Mouse (Mus musculus): ENCODE data around the gene Sh2d7. TPM values are rescaled to one million over a fixed set of nuclear protein-coding genes. Genes with fewer than 3 reads are reported as not detected.

Sh2d7 gene
- polyA plus RNA-seq, 1 experiment, result 0.01 TPM

DNA sequence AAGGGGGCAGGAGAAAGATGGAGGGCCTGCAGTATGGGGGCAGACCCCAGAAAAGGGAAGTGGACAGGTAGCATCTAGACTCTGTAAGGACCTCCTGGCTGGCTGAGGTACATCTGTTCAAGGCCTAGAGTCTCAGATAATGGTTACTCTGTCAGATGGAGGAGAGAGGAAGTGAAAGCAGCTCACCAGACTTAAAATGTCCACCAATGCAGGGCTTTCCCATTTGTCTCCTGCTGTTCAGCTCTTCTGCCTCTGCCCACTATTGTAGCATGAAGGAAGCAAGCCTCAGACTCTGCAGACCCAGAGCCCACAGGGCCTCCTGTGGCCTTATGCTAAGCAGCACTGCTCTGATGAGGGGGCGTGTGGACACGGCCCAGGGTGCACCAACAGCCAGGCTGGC lies 16.3 kb downstream of the Sh2d7 start:
- H3K79me2 ChIP-seq (ENCODE audit: control insufficient read depth, insufficient read depth), result no peaks in the 10 kb centered on the region
- no peaks in the 10 kb centered on the region for H3K79me3 ChIP-seq (ENCODE audit: low read depth)
- H3K36me3 ChIP-seq (ENCODE audit: control insufficient read depth, insufficient read depth), result no peaks in the 10 kb centered on the region
- no peak overlapping the region for H3ac ChIP-seq (ENCODE audit: control insufficient read depth, insufficient read length, low read depth)
- peaks cover 4% of the 10 kb centered on the region for H3K27me3 ChIP-seq (ENCODE audit: control insufficient read depth, insufficient read depth, insufficient read length)
- H3K4me3 ChIP-seq (ENCODE audit: insufficient read depth, poor library complexity, severe bottlenecking), result no peak overlapping the region
- TF ChIP-seq FOSL1 (IDR thresholded peaks at IDR 0.05; ENCODE audit: insufficient read depth, low read length, poor library complexity, severe bottlenecking) (no peak), MYOD1 (IDR thresholded peaks at IDR 0.05; ENCODE audit: control insufficient read depth, insufficient read length, low read depth) (no peak), MAX (IDR thresholded peaks at IDR 0.05) (no peak), MYOG (IDR thresholded peaks at IDR 0.05; ENCODE audit: control insufficient read depth, extremely low read depth, insufficient read length) (no peak), CTCF (IDR thresholded peaks at IDR 0.05; ENCODE audit: control insufficient read depth, insufficient read depth, insufficient read length) (no peak), USF1 (IDR thresholded peaks at IDR 0.05; ENCODE audit: low read depth) (no peak), CEBPB (IDR thresholded peaks at IDR 0.05; ENCODE audit: low read depth) (no peak)

DNA sequence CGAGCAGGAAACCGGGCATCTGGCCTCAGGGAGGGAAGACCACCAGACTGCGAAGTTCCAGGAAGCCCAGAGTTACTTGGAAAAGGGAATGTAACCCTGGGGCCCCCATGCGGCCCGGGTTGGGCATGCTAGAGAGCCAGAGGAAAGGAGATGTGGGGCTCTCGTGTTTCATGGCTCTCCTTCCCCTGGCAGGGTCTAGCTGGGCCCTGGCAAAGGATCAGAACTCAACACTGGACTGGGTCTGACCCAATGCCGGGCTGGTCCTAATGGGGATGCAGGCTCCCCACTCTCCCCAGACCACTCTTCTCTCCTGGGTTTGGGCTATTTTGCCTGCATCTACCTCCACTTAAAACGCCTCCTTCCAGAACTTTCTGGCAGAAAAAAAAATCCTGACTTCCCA lies 19.9 kb downstream of the Sh2d7 start:
- TF ChIP-seq USF1 (IDR thresholded peaks at IDR 0.05; ENCODE audit: low read depth), result no peak
- no peak for TF ChIP-seq CTCF (IDR thresholded peaks at IDR 0.05; ENCODE audit: control insufficient read depth, insufficient read depth, insufficient read length)
- TF ChIP-seq FOSL1 (IDR thresholded peaks at IDR 0.05; ENCODE audit: insufficient read depth, low read length, poor library complexity, severe bottlenecking), result no peak
- TF ChIP-seq MYOD1 (IDR thresholded peaks at IDR 0.05; ENCODE audit: control insufficient read depth, insufficient read length, low read depth), result no peak
- no peak for TF ChIP-seq CEBPB (IDR thresholded peaks at IDR 0.05; ENCODE audit: low read depth)
- TF ChIP-seq MAX (IDR thresholded peaks at IDR 0.05), result no peak
- no peak for TF ChIP-seq MYOG (IDR thresholded peaks at IDR 0.05; ENCODE audit: control insufficient read depth, extremely low read depth, insufficient read length)
- Histone ChIP-seq H3K27me3 (ENCODE audit: control insufficient read depth, insufficient read depth, insufficient read length) (peaks cover 4% of the 10 kb centered on the region), H3ac (ENCODE audit: control insufficient read depth, insufficient read length, low read depth) (no peak overlapping the region), H3K79me3 (ENCODE audit: low read depth) (no peaks in the 10 kb centered on the region), H3K36me3 (ENCODE audit: control insufficient read depth, insufficient read depth) (no peaks in the 10 kb centered on the region), H3K79me2 (ENCODE audit: control insufficient read depth, insufficient read depth) (no peaks in the 10 kb centered on the region), H3K4me3 (ENCODE audit: insufficient read depth, poor library complexity, severe bottlenecking) (no peak overlapping the region)

- TF ChIP-seq USF1 (IDR thresholded peaks at IDR 0.05; ENCODE audit: low read depth) (no peak), CTCF (IDR thresholded peaks at IDR 0.05; ENCODE audit: control insufficient read depth, insufficient read depth, insufficient read length) (peak; percentile 20)
- H3K4me3 ChIP-seq (ENCODE audit: insufficient read depth, poor library complexity, severe bottlenecking), result no peak within 1 kb of the TSS
- H3K79me2 ChIP-seq (ENCODE audit: control insufficient read depth, insufficient read depth), result no peaks in the 10 kb centered on the region
- H3K36me3 ChIP-seq (ENCODE audit: control insufficient read depth, insufficient read depth), result no peaks in the 10 kb centered on the region
- peak within 1 kb of the TSS; percentile 63 for H3ac ChIP-seq (ENCODE audit: control insufficient read depth, insufficient read length, low read depth)
- H3K79me3 ChIP-seq (ENCODE audit: low read depth), result no peaks in the 10 kb centered on the region
- H3K27me3 ChIP-seq (ENCODE audit: control insufficient read depth, insufficient read depth, insufficient read length), result peaks cover 4% of the 10 kb centered on the region
Observed at GRCm38 (mm10) chr9:54559771-54560471, 21.1 kb downstream of the Sh2d7 start, which contains the start of gene Cib2. Gene Cib2 (minus strand): TSS chr9:54560218.

DNA sequence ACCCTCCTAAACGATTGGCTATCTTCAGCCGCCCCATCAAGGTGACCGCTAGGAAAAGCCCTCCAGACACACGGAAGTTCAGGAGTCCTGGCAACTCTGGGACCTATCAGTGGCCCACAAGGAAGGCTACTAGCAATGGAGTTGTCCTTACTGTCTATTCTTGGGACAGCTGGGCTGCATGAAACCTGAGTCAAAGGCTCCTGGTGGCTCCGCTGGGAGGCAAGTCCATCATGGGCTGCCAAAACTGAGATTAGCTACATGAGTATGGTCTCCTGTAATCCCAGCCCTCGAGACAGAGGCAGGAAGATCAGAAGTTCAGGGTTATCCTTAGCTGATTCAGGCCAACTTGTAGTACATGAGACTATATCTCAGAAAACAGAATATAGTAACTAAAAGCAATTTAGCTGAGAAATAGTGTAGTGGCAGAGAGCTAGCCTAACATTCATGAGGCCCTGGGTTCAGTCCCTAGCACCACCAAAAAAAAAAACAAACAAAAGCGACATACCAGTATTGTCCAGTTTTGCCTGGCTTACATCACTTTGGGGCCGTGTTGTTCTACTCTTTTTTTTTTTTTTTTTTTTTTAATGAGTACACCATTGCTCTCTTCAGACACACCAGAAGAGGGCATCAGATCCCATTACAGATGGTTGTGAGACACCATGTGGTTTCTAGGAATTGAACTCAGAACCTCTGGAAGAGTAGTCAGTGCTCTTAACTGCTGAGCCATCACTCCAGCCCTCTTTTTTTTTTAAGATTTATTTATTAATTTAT lies 22.2 kb downstream of the Sh2d7 start:
- Histone ChIP-seq H3ac (ENCODE audit: control insufficient read depth, insufficient read length, low read depth) (no peak overlapping the region), H3K36me3 (ENCODE audit: control insufficient read depth, insufficient read depth) (no peaks in the 10 kb centered on the region), H3K79me3 (ENCODE audit: low read depth) (no peaks in the 10 kb centered on the region), H3K79me2 (ENCODE audit: control insufficient read depth, insufficient read depth) (no peaks in the 10 kb centered on the region), H3K4me3 (ENCODE audit: insufficient read depth, poor library complexity, severe bottlenecking) (no peak overlapping the region), H3K27me3 (ENCODE audit: control insufficient read depth, insufficient read depth, insufficient read length) (peaks cover 4% of the 10 kb centered on the region)
- TF ChIP-seq FOSL1 (IDR thresholded peaks at IDR 0.05; ENCODE audit: insufficient read depth, low read length, poor library complexity, severe bottlenecking) (no peak), MYOG (IDR thresholded peaks at IDR 0.05; ENCODE audit: control insufficient read depth, extremely low read depth, insufficient read length) (no peak), CEBPB (IDR thresholded peaks at IDR 0.05; ENCODE audit: low read depth) (no peak), CTCF (IDR thresholded peaks at IDR 0.05; ENCODE audit: control insufficient read depth, insufficient read depth, insufficient read length) (no peak), USF1 (IDR thresholded peaks at IDR 0.05; ENCODE audit: low read depth) (no peak), MAX (IDR thresholded peaks at IDR 0.05) (no peak), MYOD1 (IDR thresholded peaks at IDR 0.05; ENCODE audit: control insufficient read depth, insufficient read length, low read depth) (no peak)

GRCm38 (mm10) chr9:54566958-54567357 lies 28.2 kb downstream of the Sh2d7 start:
- no peaks in the 10 kb centered on the region for H3K79me3 ChIP-seq (ENCODE audit: low read depth)
- no peak overlapping the region for H3K4me3 ChIP-seq (ENCODE audit: insufficient read depth, poor library complexity, severe bottlenecking)
- no peaks in the 10 kb centered on the region for H3K27me3 ChIP-seq (ENCODE audit: control insufficient read depth, insufficient read depth, insufficient read length)
- H3K79me2 ChIP-seq (ENCODE audit: control insufficient read depth, insufficient read depth), result no peaks in the 10 kb centered on the region
- TF ChIP-seq MYOD1 (IDR thresholded peaks at IDR 0.05; ENCODE audit: control insufficient read depth, insufficient read length, low read depth) (no peak), FOSL1 (IDR thresholded peaks at IDR 0.05; ENCODE audit: insufficient read depth, low read length, poor library complexity, severe bottlenecking) (no peak), CEBPB (IDR thresholded peaks at IDR 0.05; ENCODE audit: low read depth) (no peak), MAX (IDR thresholded peaks at IDR 0.05) (no peak), MYOG (IDR thresholded peaks at IDR 0.05; ENCODE audit: control insufficient read depth, extremely low read depth, insufficient read length) (no peak), USF1 (IDR thresholded peaks at IDR 0.05; ENCODE audit: low read depth) (no peak)
- H3K36me3 ChIP-seq (ENCODE audit: control insufficient read depth, insufficient read depth), result no peaks in the 10 kb centered on the region
- H3ac ChIP-seq (ENCODE audit: control insufficient read depth, insufficient read length, low read depth), result no peak overlapping the region

All from C2C12 (cell line).